8 mouse cellular contexts compared by ENCODE assay signal in genomic region chr9:47532215-47532865, GRCm38 (mm10). TPM values are rescaled to one million over a fixed set of nuclear protein-coding genes. Genes with fewer than 3 reads are reported as not detected.
A peak's percentile ranks its signal among the peaks of the same experiment; 100 is the strongest.
DNase-seq lines count a peak whose midpoint lies in the region; ATAC-seq and TF ChIP-seq lines count a peak whose summit lies in the region.

No protein-coding gene starts in this region.

- no peak for TF ChIP-seq POLR2A in lung, adult 2 months (IDR thresholded peaks at IDR 0.05; ENCODE audit: borderline replicate concordance, extremely low read depth, low read depth, low read length)

- H3K27ac ChIP-seq in heart, embryonic 15.5 days = no peak overlapping the region
- no peak overlapping the region for H3K27ac ChIP-seq in liver, embryonic 13.5 days

- no peak for TF ChIP-seq CTCF in lung, adult 2 months (IDR thresholded peaks at IDR 0.05; ENCODE audit: insufficient read depth, low read length)

- no peak for ATAC-seq in heart, embryonic 15.5 days (replicated peaks; ENCODE audit: insufficient number of reproducible peaks, insufficient read depth, low FRiP score, low read depth)
- no peak for ATAC-seq in liver, embryonic 13.5 days (ENCODE audit: low read depth)
- ATAC-seq in granulocyte monocyte progenitor cell, adult 5-6 weeks (replicated peaks; ENCODE audit: poor library complexity, severe bottlenecking) = no peak

- peaks cover 67% of the 10 kb centered on the region for H3K27me3 ChIP-seq in heart, embryonic 15.5 days
- peaks cover 88% of the 10 kb centered on the region for H3K27me3 ChIP-seq in liver, embryonic 13.5 days

- no peaks in the 10 kb centered on the region for H3K9me3 ChIP-seq in heart, embryonic 15.5 days (replicated peaks)
- no peaks in the 10 kb centered on the region for H3K9me3 ChIP-seq in liver, embryonic 13.5 days (replicated peaks)

- no peak for DNase-seq in lung, adult 2 months
- no peak for DNase-seq in lung, postnatal 14 days
- DNase-seq in cerebellum, postnatal 10 days = peak; percentile 52 to 56
- DNase-seq in liver, embryonic 13.5 days = no peak
- DNase-seq in retina, postnatal 1 day = peak; percentile 73
- no peak for DNase-seq in adipocyte (ENCODE audit: low spot score)

- H3K36me3 ChIP-seq in heart, embryonic 15.5 days = no peaks in the 10 kb centered on the region
- H3K36me3 ChIP-seq in liver, embryonic 13.5 days = no peaks in the 10 kb centered on the region

- H3K4me1 ChIP-seq in lung, adult 2 months (ENCODE audit: control insufficient read depth, insufficient read depth, low read length) = peaks cover 8% of the 10 kb centered on the region
- H3K4me1 ChIP-seq in heart, embryonic 15.5 days (replicated peaks) = peaks cover 29% of the 10 kb centered on the region
- peaks cover 21% of the 10 kb centered on the region for H3K4me1 ChIP-seq in liver, embryonic 13.5 days (replicated peaks)

- H3K9ac ChIP-seq in heart, embryonic 15.5 days = peak overlapping the region; percentile 68; the same call in 1 of the 2 replicates
- H3K9ac ChIP-seq in liver, embryonic 13.5 days = no peak overlapping the region

- peak overlapping the region; percentile 56 for H3K4me3 ChIP-seq in lung, adult 2 months (replicated peaks; ENCODE audit: extremely low read depth, low read depth, low read length)
- H3K4me3 ChIP-seq in heart, embryonic 15.5 days = peak overlapping the region; percentile 73
- peak overlapping the region; percentile 61 for H3K4me3 ChIP-seq in liver, embryonic 13.5 days (replicated peaks)

- WGBS in lung, adult 2 months = 7% methylated on average over 20 of the region's 20 CpGs
- WGBS in heart, embryonic 15.5 days = 6% methylated on average over 20 of the region's 20 CpGs
- 9% methylated on average over 20 of the region's 20 CpGs for WGBS in liver, embryonic 13.5 days (ENCODE audit: insufficient replicate concordance)

- H3K4me2 ChIP-seq in heart, embryonic 15.5 days = peak overlapping the region; percentile 94
- peak overlapping the region; percentile 71 for H3K4me2 ChIP-seq in liver, embryonic 13.5 days

RNA-seq across cellular contexts. Expression of gene Cadm1, which starts 2.4 kb away (rescaled TPM):
- 95.9 and 101 TPM in 2 replicates for polyA plus RNA-seq in lung, adult 2 months (2012; rRNA removed)
- 12.6 and 22.6 TPM in 2 replicates for polyA plus RNA-seq in heart, embryonic 15.5 days (2015; fragmentation: Nextera tagmentation; extraction: Ambion mirVana)
- polyA plus RNA-seq in liver, embryonic 13.5 days (2015; fragmentation: Nextera tagmentation; extraction: Ambion mirVana) = 7.4 and 10.5 TPM in 2 replicates
- not detected in 2 replicates for total RNA-seq in granulocyte monocyte progenitor cell, adult 5-6 weeks (2014; fragmentation: Nextera tagmentation)
- total RNA-seq in granulocyte monocyte progenitor cell, adult 5-6 weeks (2017) = not detected in 2 replicates

Comparison
In these comparisons a context has a peak if more than half of its experiments do, and no peak if none do; other contexts are left out.
1. DNase-seq: peak in cerebellum, postnatal 10 days (2 of 2) and retina, postnatal 1 day (single experiment); none in lung, adult 2 months (single experiment), lung, postnatal 14 days (single experiment), liver, embryonic 13.5 days (single experiment) and adipocyte (single experiment).
2. Peak in every context shown above with its lines, with median percentiles within 50 percentile points of each other: H3K4me3 ChIP-seq.